Mouse (Mus musculus): ENCODE results near the gene Mcm2.

DNA sequence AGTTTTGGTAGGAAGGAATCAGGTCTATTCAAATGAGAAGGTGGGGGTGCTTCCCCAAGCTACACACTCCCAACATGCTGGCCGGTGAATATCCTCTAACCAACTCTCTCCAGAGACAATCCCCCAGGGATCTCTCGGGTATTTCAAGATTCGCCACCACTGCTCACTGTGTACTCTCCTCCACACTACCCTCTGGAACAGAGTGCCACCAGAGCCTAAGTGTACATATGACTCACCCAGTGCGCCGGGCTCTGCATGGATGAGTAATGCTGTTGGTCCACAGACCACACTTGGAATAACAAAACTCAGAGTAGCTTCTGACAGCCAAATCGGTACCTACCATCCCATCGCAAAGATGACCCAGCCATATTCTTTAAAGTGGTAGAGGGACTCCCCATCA lies 29.1 kb downstream of the Mcm2 start:
- no peak for TF ChIP-seq CEBPB (IDR thresholded peaks at IDR 0.05; ENCODE audit: low read depth)
- TF ChIP-seq CTCF (IDR thresholded peaks at IDR 0.05; ENCODE audit: control insufficient read depth, insufficient read depth, insufficient read length) = no peak

All from C2C12 (cell line).